Mouse (Mus musculus) liver, embryonic 16.5 days (tissue): ENCODE results near the gene Ankdd1b. TPM values are rescaled to one million over a fixed set of nuclear protein-coding genes. Genes with fewer than 3 reads are reported as not detected.

Experiments used
- ATAC-seq: fragments of 200-750 bp; cut with Nextera tagmentation; 2 replicates; pipeline ENCODE4 v1.8.0; 2017; ENCODE audit warnings: low read depth, mild to moderate bottlenecking, moderate number of reproducible peaks, moderate library complexity
- H3K27ac ChIP-seq: fragments of 300-500 bp; sonication (generic); 2 replicates; pipeline ENCODE4 v1.5.1; 2014; ENCODE audit warnings: mild to moderate bottlenecking, low read length
- H3K27me3 ChIP-seq: fragments of 300-500 bp; sonication (generic); 2 replicates; pipeline ENCODE4 v1.6.1; 2014; ENCODE audit warnings: low read depth, low read length, mixed read lengths; ENCODE audit not compliant: control insufficient read depth, insufficient read depth
- H3K36me3 ChIP-seq: fragments of 300-500 bp; sonication (generic); 2 replicates; pipeline ENCODE4 v1.6.1; 2014; ENCODE audit warnings: mild to moderate bottlenecking; ENCODE audit not compliant: control insufficient read depth, insufficient read depth
- H3K4me1 ChIP-seq: fragments of 300-500 bp; sonication (generic); 2 replicates; pipeline ENCODE4 v1.6.1; 2014; ENCODE audit warnings: low read depth, low read length, mixed read lengths; ENCODE audit not compliant: control insufficient read depth
- H3K4me2 ChIP-seq: fragments of 300-500 bp; sonication (generic); 2 replicates; pipeline ENCODE4 v1.6.1; 2014; ENCODE audit warnings: low read depth, low read length, mixed read lengths
- H3K4me3 ChIP-seq: fragments of 300-500 bp; sonication (generic); 2 replicates; pipeline ENCODE4 v1.5.1; 2014; ENCODE audit warnings: low read depth, mild to moderate bottlenecking, low read length
- H3K9ac ChIP-seq: fragments of 300-500 bp; sonication (generic); 2 replicates; pipeline ENCODE4 v1.6.1; 2014; ENCODE audit warnings: low read depth, low read length
- H3K9me3 ChIP-seq: fragments of 300-500 bp; sonication (generic); replicated peaks from 2 replicates; pipeline ENCODE4 v1.6.1; 2016; ENCODE audit warnings: low read length; ENCODE audit not compliant: control insufficient read depth
- WGBS: fragments of 180-500 bp; shearing (Covaris S2); extraction: QIAGEN DNeasy Blood & Tissue Kit; methylation state at CpG from one replicate; pipeline ENCODE4 v1.1.7; 2014; ENCODE audit not compliant: insufficient replicate concordance; 5-methylcytosine and 5-hydroxymethylcytosine counted together
- polyA plus RNA-seq: library from polyadenylated mRNA; unstranded; fragments of >200 nt; fragmentation: Nextera tagmentation; extraction: Ambion mirVana; gene quantifications from 2 replicates; pipeline ENCODE4 v1.2.1, GENCODE M21; 2015

Ankdd1b gene
- not detected in 2 replicates for polyA plus RNA-seq

DNA sequence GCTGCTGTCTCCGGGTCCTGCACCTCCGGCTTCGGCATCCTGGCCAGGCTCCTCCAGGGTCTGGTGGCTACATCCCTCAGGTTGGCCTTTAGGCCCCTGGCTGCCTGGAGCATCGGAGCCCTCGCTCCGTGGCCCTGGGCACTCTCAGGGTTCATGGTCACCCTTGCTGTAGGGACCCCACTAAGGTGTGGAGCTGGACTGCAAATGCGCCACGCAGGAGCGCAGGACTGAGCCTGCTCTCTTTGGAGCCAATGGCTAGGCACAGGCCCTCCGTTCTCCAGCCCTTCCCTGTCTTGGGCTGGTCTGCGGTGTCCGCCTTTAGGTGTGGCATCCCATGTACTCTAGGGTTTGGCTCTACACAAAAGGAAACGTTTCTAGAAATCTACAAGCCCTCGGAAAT, at the start of gene Ankdd1b:
Ankdd1b (minus strand) TSS at position 242 of the 400 bp plus-strand sequence.
- H3K9me3 ChIP-seq: no peaks in the 10 kb centered on the region
- no peak within 1 kb of the TSS for H3K9ac ChIP-seq
- no peaks in the 10 kb centered on the region for H3K27me3 ChIP-seq
- H3K4me2 ChIP-seq: no peak within 1 kb of the TSS
- no peak within 1 kb of the TSS for H3K27ac ChIP-seq
- no peak within 1 kb of the TSS for H3K4me3 ChIP-seq
- no peak for ATAC-seq
- 77% methylated on average over 14 of the region's 14 CpGs for WGBS
- no peaks in the 10 kb centered on the region for H3K36me3 ChIP-seq
- H3K4me1 ChIP-seq: no peaks in the 10 kb centered on the region

DNA sequence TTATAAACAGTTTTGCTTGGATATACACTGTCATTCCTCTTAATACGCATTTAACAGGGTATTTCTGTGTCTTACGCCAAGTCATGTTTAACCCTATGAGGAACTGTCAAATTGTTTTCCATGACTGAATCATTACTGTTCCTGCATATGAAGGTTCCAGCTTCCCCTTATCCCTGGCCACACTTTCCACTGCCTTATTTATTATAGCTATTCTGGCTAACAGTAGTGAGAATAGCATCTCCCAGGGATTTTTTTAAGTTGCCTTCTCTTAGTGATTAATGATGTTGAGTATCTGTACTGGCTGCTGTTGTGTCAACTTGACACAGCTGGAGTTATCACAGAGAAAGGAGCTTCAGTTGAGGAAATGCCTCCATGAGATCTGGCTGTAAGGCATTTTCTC, 46.3 kb upstream of the Ankdd1b start:
- Histone ChIP-seq H3K9ac (no peak overlapping the region), H3K36me3 (peaks cover 5% of the 10 kb centered on the region; the same call in 1 of the 2 replicates), H3K4me1 (no peaks in the 10 kb centered on the region; the same call in 1 of the 2 replicates), H3K27ac (no peak overlapping the region), H3K27me3 (no peaks in the 10 kb centered on the region), H3K4me2 (no peak overlapping the region), H3K9me3 (no peaks in the 10 kb centered on the region), H3K4me3 (no peak overlapping the region)
- WGBS: 76% methylated on average over 2 of the region's 2 CpGs
- no peak for ATAC-seq

DNA sequence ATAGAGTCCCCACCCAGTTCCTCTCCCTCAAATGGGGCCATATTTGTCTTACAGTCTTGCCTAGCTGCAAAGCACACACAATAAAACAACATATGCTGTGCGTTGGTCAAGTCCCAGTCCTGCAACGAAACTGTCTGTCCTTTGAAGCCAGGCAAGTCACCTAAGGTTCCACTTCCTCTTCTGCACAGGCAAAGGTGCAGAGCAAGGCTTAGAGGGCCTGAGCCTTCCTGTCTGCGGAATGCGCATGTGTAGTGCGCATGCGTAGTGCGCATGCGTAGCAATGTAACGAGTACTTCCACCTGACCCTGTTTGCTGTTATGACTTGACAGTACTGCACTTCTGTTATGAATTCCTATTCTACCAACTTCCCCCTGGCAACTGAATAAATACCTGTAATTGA, 45.3 kb upstream of the Ankdd1b start:
- H3K9me3 ChIP-seq: no peaks in the 10 kb centered on the region
- H3K4me3 ChIP-seq: no peak overlapping the region
- no peaks in the 10 kb centered on the region for H3K27me3 ChIP-seq
- WGBS: 85% methylated on average over 9 of the region's 9 CpGs
- H3K9ac ChIP-seq: no peak overlapping the region
- H3K27ac ChIP-seq: no peak overlapping the region
- no peak overlapping the region for H3K4me2 ChIP-seq
- ATAC-seq: no peak
- peaks cover 5% of the 10 kb centered on the region; the same call in 1 of the 2 replicates for H3K36me3 ChIP-seq
- peaks cover 6% of the 10 kb centered on the region; the same call in 1 of the 2 replicates for H3K4me1 ChIP-seq

DNA sequence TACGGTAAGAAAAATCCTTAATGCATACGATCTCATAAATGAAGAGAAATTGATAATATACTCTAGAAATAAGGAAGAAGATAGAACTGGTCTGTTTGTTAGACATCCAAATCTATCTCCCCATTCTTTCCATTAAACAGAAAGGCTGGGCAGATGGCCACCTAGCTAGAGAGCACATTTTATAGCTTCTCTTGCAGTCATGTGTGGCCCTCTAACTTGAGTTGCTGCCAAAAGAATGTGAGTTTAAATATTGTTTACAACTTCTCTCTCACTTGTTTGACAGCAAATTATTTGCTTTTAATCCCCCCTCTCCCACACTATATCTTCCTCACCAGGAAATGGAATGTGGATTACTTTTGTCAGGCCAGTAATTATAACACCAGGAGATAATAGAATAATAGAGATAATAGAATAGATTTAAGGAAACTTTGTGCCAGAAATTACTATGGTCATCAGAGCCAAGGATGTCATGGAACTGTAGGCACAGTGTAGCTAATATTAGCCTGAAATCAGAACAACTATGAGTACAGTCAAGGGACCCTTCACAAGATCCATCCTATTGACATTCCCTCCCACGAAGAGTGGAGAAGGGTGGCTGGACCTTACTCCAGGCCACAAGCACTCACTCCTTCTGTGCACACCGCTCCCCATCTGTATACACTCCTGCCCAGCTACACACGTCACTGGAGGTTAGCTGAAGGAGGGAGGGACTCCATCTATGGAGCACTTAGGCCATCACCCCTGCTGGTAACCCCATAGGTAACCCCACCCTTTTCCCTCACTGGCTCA, 43.4 kb upstream of the Ankdd1b start:
- no peaks in the 10 kb centered on the region for H3K9me3 ChIP-seq
- WGBS: 77% methylated on average over 5 of the region's 5 CpGs
- H3K4me1 ChIP-seq: peaks cover 6% of the 10 kb centered on the region; the same call in 1 of the 2 replicates
- H3K27ac ChIP-seq: no peak overlapping the region
- H3K4me3 ChIP-seq: no peak overlapping the region
- no peak overlapping the region for H3K9ac ChIP-seq
- H3K4me2 ChIP-seq: no peak overlapping the region
- H3K36me3 ChIP-seq: peaks cover 5% of the 10 kb centered on the region; the same call in 1 of the 2 replicates
- 0 out of 2 replicates have a peak, but pooled peaks have one; percentile 16 for ATAC-seq
- H3K27me3 ChIP-seq: no peaks in the 10 kb centered on the region

DNA sequence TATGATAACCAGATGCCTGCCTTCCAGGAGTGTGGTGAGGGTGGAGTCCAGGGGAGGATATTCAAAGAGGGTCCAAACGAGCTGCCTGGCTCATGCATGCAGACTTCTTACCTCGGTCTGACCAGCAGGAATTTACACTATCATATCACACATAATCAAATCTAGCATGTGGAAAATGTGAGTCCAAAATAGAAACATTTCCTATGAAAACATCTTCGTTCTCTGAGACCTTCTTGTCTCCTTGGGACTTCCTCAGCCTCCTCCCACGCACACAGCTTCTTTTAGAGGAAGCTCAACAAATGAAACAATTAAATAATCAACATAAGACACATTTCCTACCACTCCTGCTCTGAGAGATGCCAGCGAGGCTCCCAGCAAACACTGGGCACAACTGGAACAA, 40.9 kb upstream of the Ankdd1b start:
- Histone ChIP-seq H3K27ac (no peak overlapping the region), H3K4me3 (no peak overlapping the region), H3K4me1 (peaks cover 6% of the 10 kb centered on the region; the same call in 1 of the 2 replicates), H3K36me3 (peaks cover 5% of the 10 kb centered on the region; the same call in 1 of the 2 replicates), H3K9me3 (no peaks in the 10 kb centered on the region), H3K27me3 (no peaks in the 10 kb centered on the region), H3K4me2 (no peak overlapping the region), H3K9ac (no peak overlapping the region)
- ATAC-seq: no peak
- WGBS: 45% methylated on average over 5 of the region's 5 CpGs

DNA sequence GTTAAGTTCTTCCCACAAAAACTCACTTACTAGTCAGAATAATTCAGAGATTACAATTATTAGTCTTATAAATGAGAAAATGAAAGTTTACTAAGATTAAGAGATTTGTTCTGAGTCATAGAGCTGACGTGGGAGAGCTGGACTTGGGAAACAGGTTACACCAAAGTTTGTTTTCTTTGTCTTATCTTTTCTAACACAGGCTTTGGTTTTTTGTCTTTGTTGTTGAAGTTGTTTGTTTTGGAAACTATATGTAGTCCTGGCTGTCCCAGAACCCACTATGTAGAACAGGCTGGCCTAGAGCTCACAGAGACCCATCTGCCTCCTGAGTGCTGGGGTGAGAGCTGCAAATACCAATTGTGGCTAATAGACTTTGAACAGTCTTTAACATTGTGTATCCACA, 40.3 kb upstream of the Ankdd1b start:
- no peak overlapping the region for H3K9ac ChIP-seq
- no peak for ATAC-seq
- H3K27ac ChIP-seq: no peak overlapping the region
- peaks cover 6% of the 10 kb centered on the region; the same call in 1 of the 2 replicates for H3K4me1 ChIP-seq
- no peaks in the 10 kb centered on the region for H3K9me3 ChIP-seq
- 24% methylated on average over 1 of the region's 1 CpGs for WGBS
- no peak overlapping the region for H3K4me3 ChIP-seq
- no peak overlapping the region for H3K4me2 ChIP-seq
- no peaks in the 10 kb centered on the region for H3K27me3 ChIP-seq
- peaks cover 1% of the 10 kb centered on the region; the same call in 1 of the 2 replicates for H3K36me3 ChIP-seq

DNA sequence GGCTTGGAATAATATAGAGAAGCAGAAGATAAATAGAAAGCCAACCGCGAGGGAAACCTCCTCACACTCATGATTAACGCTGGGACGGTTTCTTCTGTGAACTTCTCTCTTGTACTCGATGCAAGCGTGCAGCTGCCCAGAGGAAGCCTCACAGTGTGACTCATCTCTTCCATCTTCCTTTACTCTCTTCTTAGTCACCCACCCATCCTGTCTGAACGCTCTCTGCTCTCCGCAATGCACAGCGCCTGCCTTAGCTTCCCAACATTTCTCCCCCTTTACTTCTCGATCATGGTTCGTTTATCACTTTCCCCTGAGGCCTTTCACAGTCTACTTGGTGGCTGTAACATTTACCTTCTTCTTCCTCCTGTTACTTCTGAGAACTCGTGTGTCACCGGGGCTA, 39.6 kb upstream of the Ankdd1b start:
- H3K4me3 ChIP-seq: no peak overlapping the region
- 23% methylated on average over 13 of the region's 13 CpGs for WGBS
- H3K4me1 ChIP-seq: peaks cover 6% of the 10 kb centered on the region; the same call in 1 of the 2 replicates
- no peaks in the 10 kb centered on the region for H3K36me3 ChIP-seq
- H3K27ac ChIP-seq: no peak overlapping the region
- no peaks in the 10 kb centered on the region for H3K27me3 ChIP-seq
- no peak overlapping the region; the same call in 1 of the 2 replicates for H3K4me2 ChIP-seq
- ATAC-seq: no peak
- no peak overlapping the region for H3K9ac ChIP-seq
- H3K9me3 ChIP-seq: no peaks in the 10 kb centered on the region

DNA sequence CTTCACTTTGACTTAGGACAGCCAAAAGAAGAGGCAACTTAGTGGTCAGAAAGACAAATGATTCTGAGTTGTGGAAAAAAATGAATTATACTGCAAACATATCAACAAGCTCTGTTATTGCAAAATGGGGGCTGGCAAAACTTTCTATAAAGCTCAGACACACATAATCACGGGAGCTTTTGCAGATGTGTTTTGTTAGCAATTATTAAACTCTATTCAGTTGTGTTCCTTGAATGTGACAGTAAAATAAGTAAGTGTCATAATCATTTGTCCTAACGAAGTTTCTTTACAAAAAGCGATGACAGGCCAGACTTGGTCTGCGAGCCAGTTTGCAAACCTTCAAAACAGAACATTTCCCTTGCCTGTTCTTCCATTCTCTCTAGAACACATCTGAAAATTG, 36.5 kb upstream of the Ankdd1b start:
- Histone ChIP-seq H3K27ac (no peak overlapping the region), H3K36me3 (no peaks in the 10 kb centered on the region), H3K9ac (no peak overlapping the region), H3K4me2 (no peak overlapping the region), H3K4me1 (peaks cover 6% of the 10 kb centered on the region; the same call in 1 of the 2 replicates), H3K4me3 (no peak overlapping the region), H3K27me3 (no peaks in the 10 kb centered on the region), H3K9me3 (no peaks in the 10 kb centered on the region)
- ATAC-seq: no peak
- 83% methylated on average over 4 of the region's 4 CpGs for WGBS

DNA sequence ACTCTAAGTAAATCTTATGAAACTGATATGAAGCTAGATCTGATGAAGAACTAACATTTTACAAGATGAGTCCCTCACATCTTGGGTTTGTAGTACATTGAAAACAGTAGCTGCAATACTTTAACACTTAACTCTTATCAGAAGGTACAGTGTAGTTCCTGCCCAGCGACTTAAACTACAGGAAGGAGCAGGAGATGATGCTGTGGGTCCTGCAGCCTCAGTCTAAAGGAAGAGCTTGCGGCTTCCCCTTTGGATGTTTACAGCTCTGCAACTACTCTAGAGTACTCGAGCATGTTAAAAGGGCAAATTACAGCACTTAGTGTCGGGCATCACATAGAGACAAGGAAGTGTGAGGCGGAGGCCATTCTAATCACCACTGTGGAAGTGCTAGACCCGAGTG, 35.3 kb upstream of the Ankdd1b start:
- no peak for ATAC-seq
- WGBS: 27% methylated on average over 6 of the region's 6 CpGs
- Histone ChIP-seq H3K9ac (no peak overlapping the region), H3K4me1 (no peaks in the 10 kb centered on the region), H3K27ac (no peak overlapping the region), H3K4me3 (no peak overlapping the region), H3K9me3 (no peaks in the 10 kb centered on the region), H3K4me2 (no peak overlapping the region), H3K36me3 (no peaks in the 10 kb centered on the region), H3K27me3 (no peaks in the 10 kb centered on the region)
